Mouse (Mus musculus): ENCODE results near the gene Olfr263. TPM values are rescaled to one million over a fixed set of nuclear protein-coding genes. Genes with fewer than 3 reads are reported as not detected.

Gene Olfr263
- polyA plus RNA-seq, 1 experiment from 2014 or later = not detected

GRCm38 (mm10) chr13:21158785-21159474, 29.5 kb downstream of the Olfr263 start:
- H3K4me1 ChIP-seq (ENCODE audit: insufficient read depth, low read length) = peaks cover 4% of the 10 kb centered on the region; the same call in 1 of the 2 replicates
- ATAC-seq (ENCODE audit: low FRiP score, low TSS enrichment) = peak; percentile 52
- 1% methylated on average over 19 of the region's 19 CpGs for WGBS

GRCm38 (mm10) chr13:21159475-21159819, 30.0 kb downstream of the Olfr263 start:
- WGBS = under 1% methylated on average over 15 of the region's 15 CpGs
- H3K4me2 ChIP-seq (replicated peaks; ENCODE audit: low read depth, low read length) = peak overlapping the region; percentile 99
- no peaks in the 10 kb centered on the region for H3K36me3 ChIP-seq (ENCODE audit: insufficient read depth, low read length)
- no peaks in the 10 kb centered on the region for H3K27me3 ChIP-seq (ENCODE audit: insufficient read depth, low read length)
- no peak overlapping the region for H3K27ac ChIP-seq (ENCODE audit: low read length)
- H3K4me1 ChIP-seq (ENCODE audit: insufficient read depth, low read length) = peaks cover 4% of the 10 kb centered on the region; the same call in 1 of the 2 replicates
- peak overlapping the region; percentile 71 for H3K9ac ChIP-seq (replicated peaks; ENCODE audit: low read length)
- H3K4me3 ChIP-seq (ENCODE audit: low read length) = peak overlapping the region; percentile 64
- no peaks in the 10 kb centered on the region for H3K9me3 ChIP-seq (ENCODE audit: low read length)
- ATAC-seq (ENCODE audit: low FRiP score, low TSS enrichment) = no peak

More at GRCm38 (mm10) chr13:21158785-21159474, 29.5 kb downstream of the Olfr263 start:
- no peak overlapping the region for H3K27ac ChIP-seq (ENCODE audit: low read length)
- H3K9me3 ChIP-seq (ENCODE audit: low read length) = no peaks in the 10 kb centered on the region
- H3K4me2 ChIP-seq (replicated peaks; ENCODE audit: low read depth, low read length) = peak overlapping the region; percentile 99
- no peaks in the 10 kb centered on the region for H3K36me3 ChIP-seq (ENCODE audit: insufficient read depth, low read length)
- H3K27me3 ChIP-seq (ENCODE audit: insufficient read depth, low read length) = no peaks in the 10 kb centered on the region
- H3K4me3 ChIP-seq (ENCODE audit: low read length) = peak overlapping the region; percentile 64
- peak overlapping the region; percentile 71 for H3K9ac ChIP-seq (replicated peaks; ENCODE audit: low read length)

GRCm38 (mm10) chr13:21160041-21160511, 30.6 kb downstream of the Olfr263 start:
- H3K27me3 ChIP-seq (ENCODE audit: insufficient read depth, low read length) = no peaks in the 10 kb centered on the region

GRCm38 (mm10) chr13:21160657-21161590, 31.5 kb downstream of the Olfr263 start:
- peaks cover 4% of the 10 kb centered on the region; the same call in 1 of the 2 replicates for H3K4me1 ChIP-seq (ENCODE audit: insufficient read depth, low read length)
- WGBS = under 1% methylated on average over 32 of the region's 32 CpGs
- no peaks in the 10 kb centered on the region for H3K9me3 ChIP-seq (ENCODE audit: low read length)
- no peaks in the 10 kb centered on the region for H3K27me3 ChIP-seq (ENCODE audit: insufficient read depth, low read length)
- H3K36me3 ChIP-seq (ENCODE audit: insufficient read depth, low read length) = no peaks in the 10 kb centered on the region
- peak; percentile 91 for ATAC-seq (ENCODE audit: low FRiP score, low TSS enrichment)
- H3K4me2 ChIP-seq (replicated peaks; ENCODE audit: low read depth, low read length) = peak overlapping the region; percentile 99
- H3K27ac ChIP-seq (ENCODE audit: low read length) = no peak overlapping the region
- no peak overlapping the region; the same call in 1 of the 2 replicates for H3K9ac ChIP-seq (replicated peaks; ENCODE audit: low read length)
- H3K4me3 ChIP-seq (ENCODE audit: low read length) = peak overlapping the region; percentile 64

More at GRCm38 (mm10) chr13:21160041-21160511, 30.6 kb downstream of the Olfr263 start:
- under 1% methylated on average over 16 of the region's 16 CpGs for WGBS
- H3K4me2 ChIP-seq (replicated peaks; ENCODE audit: low read depth, low read length) = peak overlapping the region; percentile 99
- peak overlapping the region; percentile 71 for H3K9ac ChIP-seq (replicated peaks; ENCODE audit: low read length)
- peaks cover 4% of the 10 kb centered on the region; the same call in 1 of the 2 replicates for H3K4me1 ChIP-seq (ENCODE audit: insufficient read depth, low read length)
- 0 out of 2 replicates have a peak, but pooled peaks have one; percentile 4 for ATAC-seq (ENCODE audit: low FRiP score, low TSS enrichment)
- H3K9me3 ChIP-seq (ENCODE audit: low read length) = no peaks in the 10 kb centered on the region
- H3K36me3 ChIP-seq (ENCODE audit: insufficient read depth, low read length) = no peaks in the 10 kb centered on the region
- H3K4me3 ChIP-seq (ENCODE audit: low read length) = peak overlapping the region; percentile 64
- no peak overlapping the region for H3K27ac ChIP-seq (ENCODE audit: low read length)

GRCm38 (mm10) chr13:21161591-21161990, 32.2 kb downstream of the Olfr263 start:
- Histone ChIP-seq H3K9me3 (ENCODE audit: low read length) (no peaks in the 10 kb centered on the region), H3K4me2 (replicated peaks; ENCODE audit: low read depth, low read length) (peak overlapping the region; percentile 52), H3K9ac (replicated peaks; ENCODE audit: low read length) (no peak overlapping the region), H3K4me3 (ENCODE audit: low read length) (peak overlapping the region; percentile 64), H3K27ac (ENCODE audit: low read length) (no peak overlapping the region), H3K4me1 (ENCODE audit: insufficient read depth, low read length) (peaks cover 4% of the 10 kb centered on the region; the same call in 1 of the 2 replicates), H3K36me3 (ENCODE audit: insufficient read depth, low read length) (no peaks in the 10 kb centered on the region), H3K27me3 (ENCODE audit: insufficient read depth, low read length) (no peaks in the 10 kb centered on the region)
- no peak; the same call in 1 of the 2 replicates for ATAC-seq (ENCODE audit: low FRiP score, low TSS enrichment)
- 40% methylated on average over 2 of the region's 2 CpGs for WGBS

GRCm38 (mm10) chr13:21162591-21162990, 33.2 kb downstream of the Olfr263 start:
- H3K27ac ChIP-seq (ENCODE audit: low read length) = no peak overlapping the region
- 51% methylated on average over 5 of the region's 5 CpGs for WGBS
- no peaks in the 10 kb centered on the region for H3K9me3 ChIP-seq (ENCODE audit: low read length)
- H3K4me2 ChIP-seq (replicated peaks; ENCODE audit: low read depth, low read length) = no peak overlapping the region
- no peak for ATAC-seq (ENCODE audit: low FRiP score, low TSS enrichment)
- no peak overlapping the region for H3K9ac ChIP-seq (replicated peaks; ENCODE audit: low read length)
- H3K27me3 ChIP-seq (ENCODE audit: insufficient read depth, low read length) = no peaks in the 10 kb centered on the region
- H3K36me3 ChIP-seq (ENCODE audit: insufficient read depth, low read length) = no peaks in the 10 kb centered on the region
- peaks cover 4% of the 10 kb centered on the region; the same call in 1 of the 2 replicates for H3K4me1 ChIP-seq (ENCODE audit: insufficient read depth, low read length)
- H3K4me3 ChIP-seq (ENCODE audit: low read length) = no peak overlapping the region

GRCm38 (mm10) chr13:21166936-21167909, 37.8 kb downstream of the Olfr263 start:
- H3K36me3 ChIP-seq (ENCODE audit: insufficient read depth, low read length) = no peaks in the 10 kb centered on the region
- peak overlapping the region; percentile 51; the same call in 1 of the 2 replicates for H3K27ac ChIP-seq (ENCODE audit: low read length)
- ATAC-seq (ENCODE audit: low FRiP score, low TSS enrichment) = peak; percentile 66; the same call in 1 of the 2 replicates
- H3K9me3 ChIP-seq (ENCODE audit: low read length) = no peaks in the 10 kb centered on the region
- H3K4me2 ChIP-seq (replicated peaks; ENCODE audit: low read depth, low read length) = peak overlapping the region; percentile 96
- WGBS = 1% methylated on average over 27 of the region's 27 CpGs
- peak overlapping the region; percentile 73 for H3K4me3 ChIP-seq (ENCODE audit: low read length)
- H3K9ac ChIP-seq (replicated peaks; ENCODE audit: low read length) = peak overlapping the region; percentile 69
- H3K27me3 ChIP-seq (ENCODE audit: insufficient read depth, low read length) = no peaks in the 10 kb centered on the region
- peaks cover 6% of the 10 kb centered on the region; the same call in 1 of the 2 replicates for H3K4me1 ChIP-seq (ENCODE audit: insufficient read depth, low read length)

GRCm38 (mm10) chr13:21167910-21168300, 38.5 kb downstream of the Olfr263 start:
- Histone ChIP-seq H3K36me3 (ENCODE audit: insufficient read depth, low read length) (no peaks in the 10 kb centered on the region), H3K27me3 (ENCODE audit: insufficient read depth, low read length) (no peaks in the 10 kb centered on the region), H3K9ac (replicated peaks; ENCODE audit: low read length) (no peak overlapping the region; the same call in 1 of the 2 replicates), H3K9me3 (ENCODE audit: low read length) (no peaks in the 10 kb centered on the region), H3K27ac (ENCODE audit: low read length) (no peak overlapping the region; the same call in 1 of the 2 replicates), H3K4me2 (replicated peaks; ENCODE audit: low read depth, low read length) (peak overlapping the region; percentile 96), H3K4me1 (ENCODE audit: insufficient read depth, low read length) (peaks cover 6% of the 10 kb centered on the region; the same call in 1 of the 2 replicates), H3K4me3 (ENCODE audit: low read length) (peak overlapping the region; percentile 73)
- WGBS = under 1% methylated on average over 8 of the region's 8 CpGs
- peak; percentile 55; the same call in 1 of the 2 replicates for ATAC-seq (ENCODE audit: low FRiP score, low TSS enrichment)

All from kidney, embryonic 16.5 days (tissue).